Mouse (Mus musculus) megakaryocyte, embryonic 14.5 days (primary cell): ENCODE measurements around the gene Gm20388. TPM values are rescaled to one million over a fixed set of nuclear protein-coding genes. Genes with fewer than 3 reads are reported as not detected.
A peak's percentile ranks its signal among the peaks of the same experiment; 100 is the strongest.
"Not testable (repeated sequence)": the region's sequence is repeated elsewhere in the genome, so short reads cannot be mapped to it uniquely, and the experiment has no call there.

Experiments
- H3K27me3 ChIP-seq: replicated peaks from 2 replicates; pipeline ENCODE3; 2012; ENCODE audit warnings: inconsistent platforms
- H3K36me3 ChIP-seq: replicated peaks from 2 replicates; pipeline ENCODE3; 2012; ENCODE audit warnings: low read length, inconsistent platforms, mixed read lengths
- H3K4me1 ChIP-seq: 2 replicates; pipeline ENCODE4 v1.6.1; 2012; ENCODE audit warnings: inconsistent platforms
- H3K4me3 ChIP-seq: replicated peaks from 2 replicates; pipeline ENCODE3; 2012; ENCODE audit warnings: moderate library complexity, mild to moderate bottlenecking, inconsistent platforms
- H3K9me3 ChIP-seq: 2 replicates; pipeline ENCODE4 v1.6.1; 2012; ENCODE audit warnings: inconsistent platforms
- FLI1 ChIP-seq: IDR thresholded peaks from 2 replicates; pipeline ENCODE4 v1.6.1; 2012; ENCODE audit warnings: low read length, inconsistent platforms, mixed read lengths
- GATA1 ChIP-seq: IDR thresholded peaks from 3 replicates; pipeline ENCODE4 v1.6.1; 2012; ENCODE audit warnings: mixed read lengths, low read length, inconsistent platforms, borderline replicate concordance
- polyA plus RNA-seq: library from polyadenylated mRNA; stranded (reverse); fragments of >175 nt; gene quantifications from 2 replicates; pipeline ENCODE4 v1.2.3, GENCODE M21; 2012; ENCODE audit warnings: low replicate concordance; ENCODE audit not compliant: insufficient read depth

The Gm20388 gene
- polyA plus RNA-seq, 1 experiment: 111 TPM

DNA sequence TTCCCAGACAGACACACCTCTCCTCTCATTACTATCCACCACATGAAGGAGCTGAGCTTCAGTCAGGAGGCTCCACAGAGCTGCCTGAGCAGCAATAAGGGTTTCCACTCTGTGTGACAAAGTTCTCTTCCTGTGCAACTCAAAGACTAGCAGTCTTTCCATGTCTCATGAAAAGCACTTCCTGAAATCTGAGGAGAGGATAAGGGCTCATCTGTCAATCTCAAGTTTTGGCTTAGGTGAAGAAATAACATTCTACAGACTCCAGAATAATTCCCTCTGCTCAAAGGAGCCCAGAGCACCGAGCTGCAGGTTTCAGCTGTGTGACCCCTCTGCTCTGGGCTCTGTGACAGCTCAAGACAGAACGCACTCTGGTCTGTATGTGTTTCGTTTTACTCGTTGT, 3342.3 kb downstream of the Gm20388 start:
- H3K9me3 ChIP-seq: no peaks in the 10 kb centered on the region
- H3K27me3 ChIP-seq: no peaks in the 10 kb centered on the region
- TF ChIP-seq FLI1 (no peak), GATA1 (no peak)
- peaks cover 68% of the 10 kb centered on the region for H3K36me3 ChIP-seq
- peak overlapping the region; percentile 98 for H3K4me3 ChIP-seq
- peaks cover 51% of the 10 kb centered on the region for H3K4me1 ChIP-seq

DNA sequence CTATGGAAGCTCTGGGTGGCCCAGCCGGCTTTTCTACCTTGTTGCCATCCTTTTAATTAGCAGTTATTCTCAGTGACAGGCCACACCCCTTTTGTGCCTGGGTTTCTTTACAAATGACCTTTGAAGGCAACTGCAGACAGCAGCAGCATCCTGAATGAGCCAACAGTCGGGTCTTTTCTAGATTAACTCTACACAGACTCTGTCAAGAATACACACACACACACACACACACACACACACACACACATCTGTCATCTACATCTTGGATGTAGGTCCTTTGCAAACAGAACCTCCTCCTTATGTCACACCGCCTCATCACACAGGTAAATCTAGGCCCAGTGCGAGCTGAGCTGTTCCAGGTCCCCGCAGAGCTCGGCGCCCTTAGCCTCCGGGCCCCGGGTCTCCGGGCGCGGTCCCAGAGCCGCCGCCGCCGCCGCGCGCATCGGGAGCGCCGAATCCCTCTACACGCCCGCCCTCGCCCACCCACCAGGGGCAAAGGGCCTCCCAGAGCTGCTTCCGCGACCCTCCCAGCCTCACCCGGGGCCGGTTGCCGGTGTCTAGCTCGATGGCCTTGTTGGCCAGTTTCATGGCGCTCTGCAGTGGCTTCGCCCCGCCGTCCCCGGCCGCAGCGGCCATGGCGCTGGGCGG, 3342.9 kb downstream of the Gm20388 start:
- peaks cover 51% of the 10 kb centered on the region for H3K4me1 ChIP-seq
- peaks cover 68% of the 10 kb centered on the region for H3K36me3 ChIP-seq
- H3K9me3 ChIP-seq: no peaks in the 10 kb centered on the region
- H3K4me3 ChIP-seq: peak overlapping the region; percentile 98
- TF ChIP-seq GATA1 (no peak), FLI1 (no peak)
- no peaks in the 10 kb centered on the region for H3K27me3 ChIP-seq

DNA sequence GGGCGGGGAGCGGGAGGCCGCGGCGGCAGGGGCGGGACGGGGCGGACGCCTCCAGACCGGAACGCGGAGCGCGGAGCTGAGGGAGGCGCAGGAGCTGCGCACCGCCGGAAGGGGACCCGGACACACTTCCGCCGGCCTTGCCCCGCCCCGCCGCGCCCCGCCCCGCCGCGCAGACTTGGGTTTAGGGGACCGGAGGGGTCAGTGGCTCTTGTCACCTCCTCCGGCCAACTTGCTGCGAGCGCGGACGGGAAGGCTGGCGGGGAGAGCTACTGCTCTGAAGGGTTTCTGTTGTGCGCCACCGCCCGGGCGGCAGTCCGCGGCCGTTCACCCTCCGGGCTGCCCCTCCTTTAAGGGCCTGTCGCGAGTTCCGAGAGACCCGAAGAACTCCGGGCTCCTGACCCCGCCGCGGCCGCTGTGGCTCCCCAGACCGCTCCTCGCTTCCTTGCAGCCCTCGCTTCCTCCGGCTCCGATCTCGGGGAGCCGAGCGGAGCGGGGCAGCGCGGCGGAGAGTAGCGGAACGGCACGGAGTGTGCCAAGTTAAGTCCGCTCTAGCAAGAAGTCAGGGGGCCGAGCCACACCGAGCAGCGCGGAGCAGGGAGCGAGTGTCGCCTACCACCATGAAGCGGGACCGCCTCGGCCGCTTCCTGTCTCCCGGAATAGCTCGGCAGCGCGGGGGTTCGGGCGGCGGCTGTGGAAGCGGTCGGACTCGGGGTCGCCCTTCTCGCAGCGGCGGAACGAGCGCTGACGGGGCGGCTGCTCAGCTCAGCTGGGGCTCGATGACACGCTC, 3343.7 kb downstream of the Gm20388 start, which contains the start of the genes Zfp276 and Vps9d1:
Gene Zfp276, plus strand, starts transcription at position 97 of the 787 bp plus-strand sequence.
Gene Vps9d1, minus strand, starts transcription at position 250 of the 787 bp plus-strand sequence.
- Histone ChIP-seq H3K36me3 (peaks cover 68% of the 10 kb centered on the region), H3K4me1 (peaks cover 51% of the 10 kb centered on the region), H3K27me3 (no peaks in the 10 kb centered on the region), H3K9me3 (no peaks in the 10 kb centered on the region), H3K4me3 (peak within 1 kb of the TSS; percentile 98)
- TF ChIP-seq GATA1: no peak
- TF ChIP-seq FLI1: no peak

DNA sequence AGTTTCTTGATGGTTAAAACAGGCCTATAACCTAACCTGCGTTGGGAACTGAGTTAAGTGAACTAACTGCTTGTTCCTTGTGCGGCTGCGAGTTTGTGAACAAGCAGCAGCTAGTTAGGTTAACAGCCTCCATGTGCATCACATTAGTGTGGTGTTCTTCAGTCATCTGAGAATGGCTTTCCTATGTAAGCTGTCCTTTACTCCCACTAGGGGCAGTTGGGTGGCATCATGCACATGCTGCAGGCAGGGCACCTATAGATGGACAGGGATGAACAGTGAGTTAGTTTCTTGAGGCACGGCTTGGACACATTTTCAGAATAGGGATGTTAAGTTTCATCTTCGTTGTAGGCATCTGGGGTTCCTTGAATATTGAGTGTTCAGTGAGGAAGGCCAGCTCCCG, 3344.5 kb downstream of the Gm20388 start:
- peaks cover 51% of the 10 kb centered on the region for H3K4me1 ChIP-seq
- TF ChIP-seq GATA1: no peak
- no peak for TF ChIP-seq FLI1
- H3K9me3 ChIP-seq: no peaks in the 10 kb centered on the region
- no peaks in the 10 kb centered on the region for H3K27me3 ChIP-seq
- peak overlapping the region; percentile 98 for H3K4me3 ChIP-seq
- H3K36me3 ChIP-seq: peaks cover 68% of the 10 kb centered on the region

DNA sequence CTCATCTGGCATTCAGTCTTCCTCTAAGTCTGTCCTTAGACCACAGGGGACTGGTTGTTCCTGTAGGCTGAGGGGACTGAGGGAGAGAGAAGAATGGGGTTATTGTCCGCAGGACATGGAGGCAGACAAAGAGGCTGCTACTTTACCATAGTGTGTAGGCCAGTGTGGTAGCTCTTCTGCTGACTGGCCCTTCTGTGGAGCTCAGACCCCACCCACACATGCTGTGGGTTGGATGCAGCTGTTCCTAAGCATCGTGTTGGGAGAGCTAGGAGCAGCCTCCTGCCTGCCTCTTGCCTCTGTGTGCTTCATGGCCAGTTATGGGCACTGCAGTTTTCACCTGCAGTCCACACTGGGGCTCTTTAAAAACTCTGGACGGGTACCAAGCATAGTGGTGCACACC, 3346.5 kb downstream of the Gm20388 start:
- Histone ChIP-seq H3K27me3 (no peaks in the 10 kb centered on the region), H3K36me3 (peaks cover 64% of the 10 kb centered on the region), H3K9me3 (no peaks in the 10 kb centered on the region), H3K4me1 (peaks cover 39% of the 10 kb centered on the region), H3K4me3 (no peak overlapping the region)
- TF ChIP-seq GATA1 (no peak), FLI1 (no peak)

DNA sequence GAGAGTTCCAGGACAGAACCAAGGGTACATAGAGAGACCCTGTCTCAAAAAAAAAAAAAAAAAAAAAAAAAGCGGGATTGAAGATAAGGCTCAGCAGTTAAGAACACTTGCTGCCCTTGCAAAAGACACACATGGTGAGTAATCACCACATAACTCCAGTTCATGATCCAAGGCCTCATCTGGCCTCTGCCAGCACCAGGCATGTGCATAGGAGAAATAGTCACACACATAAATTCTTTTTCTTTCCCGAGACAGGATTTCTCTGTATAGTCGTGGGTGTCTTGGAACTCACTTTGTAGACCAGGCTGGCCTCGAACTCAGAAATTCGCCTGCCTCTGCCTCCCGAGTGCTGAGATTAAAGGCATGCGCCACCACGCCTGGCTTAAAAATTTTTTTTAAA, 3347.0 kb downstream of the Gm20388 start:
- peaks cover 65% of the 10 kb centered on the region for H3K36me3 ChIP-seq
- not testable (repeated sequence) for H3K4me3 ChIP-seq, H3K27me3 ChIP-seq, H3K9me3 ChIP-seq
- peaks cover 35% of the 10 kb centered on the region for H3K4me1 ChIP-seq

DNA sequence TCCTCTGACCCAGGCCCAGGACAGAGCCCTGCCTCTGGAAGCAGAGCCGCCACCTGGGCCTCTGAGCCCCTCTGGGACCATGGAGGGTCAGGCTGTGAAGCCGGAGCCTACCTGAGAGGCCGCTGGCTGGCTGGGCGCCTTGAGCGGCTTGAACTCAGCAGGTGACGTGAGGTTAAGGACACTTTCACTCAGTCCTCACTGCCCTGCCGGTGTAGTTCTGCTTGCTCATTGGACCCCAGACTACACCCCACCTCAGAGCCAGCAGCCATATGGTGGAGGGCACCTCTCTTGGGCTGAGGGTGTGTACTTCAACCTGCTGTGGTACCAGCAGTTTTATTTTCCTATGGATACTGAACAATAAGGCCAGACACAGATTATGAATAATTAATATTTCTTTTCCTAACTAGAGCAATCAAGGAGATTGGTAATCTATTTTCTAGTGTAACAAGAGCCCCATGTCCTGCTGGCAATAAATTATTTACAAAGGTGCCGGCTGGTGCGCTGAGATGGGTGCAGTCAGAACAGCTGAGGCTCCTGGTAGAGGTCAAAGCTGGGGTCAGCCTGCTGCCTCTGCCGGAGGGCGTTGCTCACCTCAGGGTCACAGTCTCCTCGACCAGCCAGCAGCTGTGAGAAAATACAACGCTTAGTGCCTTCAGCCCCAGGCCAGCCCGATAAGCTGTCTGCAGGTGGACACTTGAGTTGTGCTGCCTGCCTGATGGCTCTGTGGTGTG, 3357.4 kb downstream of the Gm20388 start:
- no peak for TF ChIP-seq FLI1
- TF ChIP-seq GATA1: no peak
- Histone ChIP-seq H3K4me3 (no peak overlapping the region), H3K4me1 (peaks cover 8% of the 10 kb centered on the region), H3K9me3 (no peaks in the 10 kb centered on the region), H3K27me3 (no peaks in the 10 kb centered on the region), H3K36me3 (peaks cover 100% of the 10 kb centered on the region)

DNA sequence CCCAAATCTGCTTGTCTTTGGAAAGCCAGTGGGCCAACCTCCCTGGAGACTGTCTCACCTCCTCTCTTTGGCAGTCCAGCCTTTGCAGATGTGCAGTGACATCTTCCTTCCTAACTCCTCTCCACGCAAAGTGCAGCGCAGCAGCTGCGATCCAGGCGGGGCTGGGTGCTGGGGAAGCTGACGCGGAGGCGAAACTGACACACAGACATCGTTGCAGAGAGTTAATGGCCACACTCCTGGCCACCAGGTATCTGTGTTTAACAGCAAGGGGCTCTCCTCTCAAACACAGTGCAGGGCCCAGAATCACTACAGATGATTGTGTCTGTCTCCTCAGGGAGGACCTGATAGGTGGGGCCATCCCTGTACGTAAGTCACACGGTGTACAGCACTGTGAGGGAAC, 3360.5 kb downstream of the Gm20388 start:
- Histone ChIP-seq H3K4me3 (no peak overlapping the region), H3K9me3 (no peaks in the 10 kb centered on the region), H3K4me1 (peaks cover 8% of the 10 kb centered on the region), H3K36me3 (peaks cover 95% of the 10 kb centered on the region), H3K27me3 (no peaks in the 10 kb centered on the region)
- TF ChIP-seq FLI1: no peak
- TF ChIP-seq GATA1: no peak

DNA sequence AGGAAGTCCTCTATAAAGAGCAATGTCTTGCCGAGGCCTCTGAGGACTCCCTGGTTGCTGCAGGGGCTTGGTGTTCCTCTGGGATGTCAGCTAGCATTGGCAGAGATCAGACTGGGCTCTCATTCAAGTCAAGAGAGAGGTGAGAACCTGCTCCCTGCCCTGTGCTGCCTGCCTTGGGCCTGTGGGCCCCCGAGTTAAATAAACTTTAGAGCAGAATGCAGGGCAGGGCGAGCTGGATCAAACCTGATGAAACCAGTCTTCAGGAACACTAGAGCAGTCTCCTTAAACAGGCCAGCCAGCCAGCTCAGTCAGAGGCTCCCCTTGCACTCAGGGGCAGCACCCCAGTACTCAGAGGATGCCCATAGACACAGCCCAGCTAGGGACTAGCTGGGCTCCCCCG, 3361.3 kb downstream of the Gm20388 start:
- Histone ChIP-seq H3K9me3 (no peaks in the 10 kb centered on the region), H3K4me1 (peaks cover 8% of the 10 kb centered on the region), H3K36me3 (peaks cover 95% of the 10 kb centered on the region), H3K4me3 (no peak overlapping the region), H3K27me3 (no peaks in the 10 kb centered on the region)
- TF ChIP-seq FLI1 (no peak), GATA1 (no peak)

DNA sequence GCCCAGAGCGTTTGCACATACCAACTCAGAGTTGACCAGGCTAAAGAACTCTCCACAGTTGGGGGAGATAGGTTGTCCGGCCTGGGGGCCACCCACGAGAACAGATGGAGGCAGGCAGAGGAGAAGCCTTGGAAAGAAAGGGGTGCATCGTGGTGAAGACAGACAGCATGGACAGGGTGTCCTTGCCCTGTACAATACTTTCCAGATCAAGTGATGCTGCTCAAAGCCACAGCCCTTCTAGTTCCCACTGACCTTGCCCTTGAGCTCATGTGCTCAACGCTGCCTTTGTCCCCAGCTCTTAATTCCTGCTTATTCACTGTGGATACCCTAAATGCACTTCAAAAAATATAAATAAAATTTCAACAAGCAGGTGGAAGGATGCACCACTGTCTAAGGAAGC, 3363.8 kb downstream of the Gm20388 start:
- no peaks in the 10 kb centered on the region for H3K27me3 ChIP-seq
- H3K9me3 ChIP-seq: no peaks in the 10 kb centered on the region
- peaks cover 88% of the 10 kb centered on the region for H3K36me3 ChIP-seq
- no peak overlapping the region for H3K4me3 ChIP-seq
- H3K4me1 ChIP-seq: peaks cover 12% of the 10 kb centered on the region
- TF ChIP-seq FLI1 (no peak), GATA1 (no peak)
